Mouse (Mus musculus) thymus, postnatal 4 days (tissue): ENCODE measurements around the gene Adam23.

ENCODE experiments used
- DNase-seq: peaks from one replicate; pipeline ENCODE4 v3.0.0; 2021

Adam23 gene

GRCm38 (mm10) chr1:63445656-63446046, at the start of gene Adam23:
Adam23 (plus strand) TSS chr1:63445891.
- peak; percentile 28 for DNase-seq

GRCm38 (mm10) chr1:63401130-63401529, 44.6 kb upstream of the Adam23 start:
- DNase-seq = no peak

- DNase-seq = peak; percentile 44
Observed at GRCm38 (mm10) chr1:63403601-63404000, 42.1 kb upstream of the Adam23 start.

- no peak for DNase-seq
Observed at GRCm38 (mm10) chr1:63408344-63408743, 37.3 kb upstream of the Adam23 start.

GRCm38 (mm10) chr1:63418491-63418890, 27.2 kb upstream of the Adam23 start:
- DNase-seq = no peak

GRCm38 (mm10) chr1:63430668-63431067, 15.0 kb upstream of the Adam23 start:
- no peak for DNase-seq

GRCm38 (mm10) chr1:63431166-63431565, 14.5 kb upstream of the Adam23 start:
- DNase-seq = no peak

GRCm38 (mm10) chr1:63431842-63432241, 13.8 kb upstream of the Adam23 start:
- no peak for DNase-seq

- DNase-seq = no peak
Observed at GRCm38 (mm10) chr1:63434052-63434451, 11.6 kb upstream of the Adam23 start.

- DNase-seq = no peak
Observed at GRCm38 (mm10) chr1:63437529-63437928, 8.2 kb upstream of the Adam23 start.

GRCm38 (mm10) chr1:63442186-63442585, 3.5 kb upstream of the Adam23 start:
- DNase-seq = no peak

GRCm38 (mm10) chr1:63442616-63443015, 3.1 kb upstream of the Adam23 start:
- no peak for DNase-seq

GRCm38 (mm10) chr1:63445149-63445609, 512 bp upstream of the Adam23 start:
- DNase-seq = no peak

GRCm38 (mm10) chr1:63446047-63446704, 485 bp downstream of the Adam23 start:
- peak; percentile 11 for DNase-seq

- no peak for DNase-seq
Observed at GRCm38 (mm10) chr1:63446721-63447120, 1.0 kb downstream of the Adam23 start.

GRCm38 (mm10) chr1:63450091-63450490, 4.4 kb downstream of the Adam23 start:
- DNase-seq = no peak

GRCm38 (mm10) chr1:63453332-63453887, 7.7 kb downstream of the Adam23 start:
- no peak for DNase-seq

- no peak for DNase-seq
Observed at GRCm38 (mm10) chr1:63457801-63458519, 12.3 kb downstream of the Adam23 start.

- DNase-seq = no peak
Observed at GRCm38 (mm10) chr1:63459151-63459550, 13.5 kb downstream of the Adam23 start.

- DNase-seq = no peak
Observed at GRCm38 (mm10) chr1:63459926-63460325, 14.2 kb downstream of the Adam23 start.

GRCm38 (mm10) chr1:63464441-63464840, 18.8 kb downstream of the Adam23 start:
- DNase-seq = no peak

- no peak for DNase-seq
Observed at GRCm38 (mm10) chr1:63473272-63473671, 27.6 kb downstream of the Adam23 start.

- no peak for DNase-seq
Observed at GRCm38 (mm10) chr1:63473696-63474095, 28.0 kb downstream of the Adam23 start.

- no peak for DNase-seq
Observed at GRCm38 (mm10) chr1:63478946-63479345, 33.3 kb downstream of the Adam23 start.
